Mouse (Mus musculus) liver, postnatal 0 days (tissue): ENCODE data around the gene Cmtm4. TPM values are rescaled to one million over a fixed set of nuclear protein-coding genes. Genes with fewer than 3 reads are reported as not detected.

Source experiments
- ATAC-seq: fragments of 200-750 bp; cut with Nextera tagmentation; 2 replicates; pipeline ENCODE4 v1.8.0; 2017; ENCODE audit warnings: mild to moderate bottlenecking, moderate library complexity
- DNase-seq: peaks from one replicate; pipeline ENCODE4 v3.0.0-alpha.2; 2016
- H3K27ac ChIP-seq: fragments of 300-500 bp; sonication (generic); 2 replicates; pipeline ENCODE4 v1.5.1; 2014; ENCODE audit warnings: antibody characterized with exemption, moderate library complexity, mild to moderate bottlenecking, low read depth
- H3K27me3 ChIP-seq: fragments of 300-500 bp; sonication (generic); 2 replicates; pipeline ENCODE4 v1.6.1; 2014; ENCODE audit warnings: low read length, control low read depth, mixed read lengths; ENCODE audit not compliant: insufficient read depth
- H3K36me3 ChIP-seq: fragments of 300-500 bp; sonication (generic); replicated peaks from 2 replicates; pipeline ENCODE4 v1.6.1; 2014; ENCODE audit warnings: mild to moderate bottlenecking, control low read depth, low read length, moderate library complexity, mixed read lengths; ENCODE audit not compliant: insufficient read depth
- H3K4me1 ChIP-seq: fragments of 300-500 bp; sonication (generic); 2 replicates; pipeline ENCODE4 v1.6.1; 2014; ENCODE audit warnings: antibody characterized with exemption, mild to moderate bottlenecking, control low read depth; ENCODE audit not compliant: insufficient read depth
- H3K4me2 ChIP-seq: fragments of 300-500 bp; sonication (generic); 2 replicates; pipeline ENCODE4 v1.6.1; 2014; ENCODE audit warnings: low read depth, mild to moderate bottlenecking, low read length, moderate library complexity, mixed read lengths
- H3K4me3 ChIP-seq: fragments of 300-500 bp; sonication (generic); 2 replicates; pipeline ENCODE4 v1.5.1; 2014; ENCODE audit warnings: low read depth, low read length
- H3K9ac ChIP-seq: fragments of 300-500 bp; sonication (generic); replicated peaks from 2 replicates; pipeline ENCODE4 v1.6.1; 2014; ENCODE audit warnings: mild to moderate bottlenecking, moderate library complexity
- H3K9me3 ChIP-seq: fragments of 300-500 bp; sonication (generic); 2 replicates; pipeline ENCODE4 v1.6.1; 2016; ENCODE audit warnings: mild to moderate bottlenecking, control low read depth, low read length, mixed read lengths
- CTCF ChIP-seq: sonication (generic); IDR thresholded peaks from 2 replicates; pipeline ENCODE4 v1.5.1; 2016; ENCODE audit warnings: antibody characterized with exemption, low read depth
- EP300 ChIP-seq: IDR thresholded peaks from 2 replicates; pipeline ENCODE4 v1.6.1; 2016; ENCODE audit warnings: antibody characterized with exemption, low read depth, mild to moderate bottlenecking
- WGBS: fragments of 180-500 bp; shearing (Covaris S2); extraction: QIAGEN DNeasy Blood & Tissue Kit; methylation state at CpG from one replicate; pipeline ENCODE4 v1.1.7; 2014; ENCODE audit not compliant: insufficient replicate concordance; 5-methylcytosine and 5-hydroxymethylcytosine counted together
- polyA plus RNA-seq: library from polyadenylated mRNA; unstranded; fragments of >200 nt; fragmentation: Nextera tagmentation; extraction: Ambion mirVana; gene quantifications from 2 replicates; pipeline ENCODE4 v1.2.1, GENCODE M21; 2015

Cmtm4 gene
- polyA plus RNA-seq, 1 experiment from 2014 or later: 0.94 TPM

DNA sequence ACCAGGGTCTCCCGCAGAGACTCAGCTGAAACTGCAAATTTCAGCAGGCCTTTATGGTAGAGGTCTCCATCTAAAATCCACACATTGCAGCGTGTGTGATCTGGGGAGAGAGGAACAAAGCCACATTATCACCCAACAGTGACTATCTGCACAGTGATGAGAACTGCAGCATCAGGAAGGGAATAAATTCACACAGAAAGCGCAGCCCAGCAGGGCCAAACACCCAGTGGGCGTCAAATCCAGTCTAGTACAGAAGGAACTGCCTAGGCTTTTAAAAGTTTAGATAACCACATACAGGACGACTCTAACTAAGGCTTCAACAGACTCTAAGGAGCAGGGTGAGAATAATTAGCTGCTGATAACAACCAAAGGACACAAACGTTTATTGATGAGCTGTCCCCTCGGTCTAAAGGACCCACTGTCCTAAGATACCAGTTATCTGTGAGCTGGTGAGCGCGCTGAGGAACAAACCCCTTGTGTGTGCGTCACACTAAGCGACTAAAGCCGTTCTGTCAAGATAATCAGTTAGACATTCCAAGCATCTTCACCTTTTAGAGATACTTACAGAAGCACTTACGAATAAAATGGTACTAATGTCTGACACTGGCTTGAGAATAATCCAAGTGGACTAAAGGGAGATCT, 42.0 kb upstream of the Cmtm4 start:
- no peak overlapping the region for H3K9ac ChIP-seq
- TF ChIP-seq CTCF (no peak), EP300 (no peak)
- no peaks in the 10 kb centered on the region for H3K9me3 ChIP-seq
- H3K27ac ChIP-seq: no peak overlapping the region
- no peaks in the 10 kb centered on the region for H3K27me3 ChIP-seq
- DNase-seq: no peak
- no peak overlapping the region for H3K4me2 ChIP-seq
- H3K4me3 ChIP-seq: no peak overlapping the region
- peaks cover 27% of the 10 kb centered on the region for H3K4me1 ChIP-seq
- 83% methylated on average over 13 of the region's 13 CpGs for WGBS
- no peak for ATAC-seq
- peaks cover 68% of the 10 kb centered on the region for H3K36me3 ChIP-seq

DNA sequence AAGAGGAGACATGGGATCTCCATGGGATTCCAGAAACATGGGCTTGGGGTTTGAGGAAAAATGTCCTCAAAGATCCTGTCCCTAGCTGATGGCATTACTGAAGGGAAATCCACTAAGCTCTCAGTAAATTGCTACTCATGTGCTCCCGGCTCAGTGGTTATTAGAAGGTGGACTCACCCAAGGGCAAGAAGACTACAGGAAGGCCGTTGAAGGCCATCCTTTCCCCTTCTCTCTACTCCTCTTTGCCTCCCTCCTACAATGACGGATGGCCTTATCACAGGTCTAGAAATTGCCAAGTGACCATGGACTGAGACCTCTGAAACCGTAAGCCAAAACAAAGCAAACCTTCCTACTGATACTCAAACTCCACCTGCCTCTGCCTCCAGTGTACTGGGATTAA, 41.0 kb upstream of the Cmtm4 start:
- ATAC-seq (no peak), DNase-seq (no peak)
- Histone ChIP-seq H3K4me3 (no peak overlapping the region), H3K36me3 (peaks cover 78% of the 10 kb centered on the region), H3K4me2 (no peak overlapping the region), H3K9me3 (no peaks in the 10 kb centered on the region), H3K27ac (peak overlapping the region; percentile 76), H3K4me1 (peaks cover 22% of the 10 kb centered on the region), H3K9ac (no peak overlapping the region), H3K27me3 (no peaks in the 10 kb centered on the region)
- 82% methylated on average over 4 of the region's 4 CpGs for WGBS
- TF ChIP-seq EP300 (no peak), CTCF (no peak)

DNA sequence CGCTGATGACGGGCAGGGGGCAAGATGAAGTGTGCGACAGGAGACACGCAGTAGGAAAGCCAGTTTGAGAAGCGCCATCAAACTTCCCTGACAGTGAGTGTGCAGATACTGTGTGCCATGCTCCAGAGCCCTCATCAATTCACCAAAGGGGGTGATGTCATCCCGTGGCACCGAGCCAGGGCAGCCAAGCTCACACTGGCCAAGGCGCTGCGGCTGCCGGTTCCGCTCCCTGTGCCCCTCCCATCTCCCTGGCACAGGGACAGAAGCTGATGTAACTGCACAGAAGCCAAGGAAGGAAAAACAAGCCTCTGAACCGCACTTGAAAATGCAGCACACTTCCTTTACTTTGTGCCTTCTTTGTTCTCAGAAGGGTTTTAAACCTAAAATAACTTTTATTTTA, 40.4 kb upstream of the Cmtm4 start:
- Histone ChIP-seq H3K27me3 (no peaks in the 10 kb centered on the region), H3K4me3 (no peak overlapping the region), H3K27ac (peak overlapping the region; percentile 76; the same call in 1 of the 2 replicates), H3K36me3 (peaks cover 83% of the 10 kb centered on the region), H3K9me3 (no peaks in the 10 kb centered on the region), H3K4me2 (no peak overlapping the region), H3K4me1 (peaks cover 16% of the 10 kb centered on the region), H3K9ac (no peak overlapping the region)
- DNase-seq (peak; percentile 96), ATAC-seq (peak; percentile 97)
- TF ChIP-seq CTCF (no peak), EP300 (no peak)
- 50% methylated on average over 12 of the region's 12 CpGs for WGBS

DNA sequence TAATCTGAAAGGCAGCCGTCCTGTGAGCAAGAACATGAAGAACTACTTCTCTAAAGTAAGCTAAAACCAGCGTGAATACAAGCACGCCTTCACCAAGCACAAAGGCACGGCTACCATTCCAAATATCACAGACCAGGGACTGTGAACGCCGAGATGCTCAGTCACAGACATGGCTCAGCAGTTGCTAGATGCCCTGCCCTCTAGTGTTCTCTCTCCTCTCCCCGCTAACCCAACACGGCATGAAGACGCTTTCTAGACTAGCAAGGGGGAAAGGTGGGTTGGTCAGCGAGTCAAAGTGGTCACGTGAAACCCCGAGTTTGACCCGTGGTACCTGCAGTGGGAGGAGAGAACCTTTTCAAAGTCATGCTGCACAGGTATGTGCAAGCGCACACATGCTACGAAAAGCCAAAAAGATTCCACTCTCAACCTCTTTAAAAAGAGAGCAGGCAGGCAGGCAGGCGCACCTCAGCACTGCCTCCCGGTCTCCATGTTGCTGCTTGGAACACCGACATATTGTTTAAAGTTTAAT, 39.3 kb upstream of the Cmtm4 start:
- ATAC-seq: no peak
- Histone ChIP-seq H3K9ac (no peak overlapping the region), H3K4me3 (no peak overlapping the region), H3K36me3 (peaks cover 89% of the 10 kb centered on the region), H3K4me2 (no peak overlapping the region), H3K27ac (no peak overlapping the region), H3K9me3 (no peaks in the 10 kb centered on the region), H3K27me3 (no peaks in the 10 kb centered on the region), H3K4me1 (peaks cover 14% of the 10 kb centered on the region)
- DNase-seq: no peak
- no peak for TF ChIP-seq EP300
- TF ChIP-seq CTCF: 0 out of 2 replicates have a peak, but pooled peaks have one; percentile 20
- 86% methylated on average over 18 of the region's 18 CpGs for WGBS

DNA sequence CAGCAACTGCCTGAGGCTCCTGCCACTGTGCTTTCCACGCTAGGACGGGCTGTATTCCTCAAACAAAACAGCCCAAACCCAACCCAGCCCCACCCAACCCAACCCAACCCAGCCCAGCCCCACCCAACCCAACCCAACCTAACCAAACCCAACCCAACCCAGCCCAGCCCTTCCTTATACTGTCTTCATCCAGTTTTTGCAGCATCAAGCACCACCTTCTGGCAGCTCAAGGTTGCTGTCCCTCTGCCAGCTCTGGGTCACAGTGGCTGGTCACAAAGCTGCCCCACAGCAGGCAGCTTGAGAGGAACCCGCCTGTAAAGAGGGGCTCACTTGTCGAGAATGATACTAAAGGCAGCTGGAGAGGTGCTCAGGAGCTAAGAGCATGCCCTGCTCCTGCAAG, 38.7 kb upstream of the Cmtm4 start:
- Histone ChIP-seq H3K27me3 (no peaks in the 10 kb centered on the region), H3K4me1 (peaks cover 14% of the 10 kb centered on the region), H3K4me3 (no peak overlapping the region), H3K27ac (no peak overlapping the region), H3K9ac (no peak overlapping the region), H3K4me2 (no peak overlapping the region), H3K36me3 (peaks cover 88% of the 10 kb centered on the region), H3K9me3 (no peaks in the 10 kb centered on the region)
- WGBS: 73% methylated on average over 4 of the region's 4 CpGs
- ATAC-seq: peak; percentile 60
- peak; percentile 30 for DNase-seq
- TF ChIP-seq CTCF (peak; percentile 28; the same call in 1 of the 2 replicates), EP300 (no peak)

DNA sequence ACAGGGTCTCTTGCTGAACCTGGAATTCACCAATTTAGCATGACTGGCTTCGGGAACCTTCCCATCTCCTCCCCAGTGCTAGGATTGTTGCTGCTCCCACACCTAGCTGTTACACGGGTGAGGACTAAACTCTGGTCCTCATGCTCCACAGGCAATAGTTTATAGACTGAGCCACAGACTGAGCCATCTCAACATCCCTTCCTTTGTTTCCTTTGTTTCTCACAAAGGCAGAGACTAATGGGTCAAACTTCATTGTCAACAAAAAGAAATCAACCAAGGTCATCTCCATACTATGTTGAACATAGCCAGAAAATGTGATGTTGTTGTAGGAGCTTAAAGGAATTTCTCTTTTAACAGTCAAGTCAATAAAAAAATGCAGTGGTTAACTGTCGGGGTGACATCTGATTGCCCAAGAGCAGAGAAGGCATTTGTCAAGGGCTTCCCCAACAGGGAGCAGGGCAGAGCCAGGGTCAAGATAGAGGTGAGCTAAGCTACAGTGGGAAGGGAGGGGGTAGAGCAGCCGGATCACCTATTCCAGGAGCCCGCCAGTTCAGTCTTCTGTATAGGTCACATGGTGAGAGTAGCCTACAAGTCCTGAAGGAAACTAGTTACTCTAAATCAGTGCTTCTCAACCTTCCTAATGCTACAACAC, 37.7 kb upstream of the Cmtm4 start:
- Histone ChIP-seq H3K4me1 (peaks cover 14% of the 10 kb centered on the region), H3K36me3 (peaks cover 87% of the 10 kb centered on the region), H3K4me2 (no peak overlapping the region), H3K27me3 (no peaks in the 10 kb centered on the region), H3K4me3 (no peak overlapping the region), H3K9ac (no peak overlapping the region), H3K9me3 (no peaks in the 10 kb centered on the region), H3K27ac (no peak overlapping the region)
- no peak for DNase-seq
- ATAC-seq: no peak
- 81% methylated on average over 5 of the region's 5 CpGs for WGBS
- no peak for TF ChIP-seq CTCF
- no peak for TF ChIP-seq EP300
